Mouse (Mus musculus) myocyte (in vitro differentiated cells): Measurements from ENCODE around the gene Gm10645. TPM values are rescaled to one million over a fixed set of nuclear protein-coding genes. Genes with fewer than 3 reads are reported as not detected.

Experiments
- H3K27me3 ChIP-seq: one replicate; pipeline ENCODE4 v1.6.1; 2011; ENCODE audit not compliant: control insufficient read depth, insufficient read depth, insufficient read length
- H3K36me3 ChIP-seq: one replicate; pipeline ENCODE4 v1.6.1; 2011; ENCODE audit not compliant: control insufficient read depth, insufficient read depth
- H3K4me2 ChIP-seq: one replicate; pipeline ENCODE4 v1.6.1; 2011; ENCODE audit warnings: low read depth, control low read depth
- H3K4me3 ChIP-seq: one replicate; pipeline ENCODE4 v1.5.1; 2011; ENCODE audit warnings: mild to moderate bottlenecking, control low read depth, moderate library complexity
- H3K79me2 ChIP-seq: one replicate; pipeline ENCODE4 v1.6.1; 2011; ENCODE audit not compliant: control insufficient read depth, insufficient read depth
- H3ac ChIP-seq: one replicate; pipeline ENCODE4 v1.6.1; 2011; ENCODE audit not compliant: control insufficient read depth, insufficient read length
- CEBPB ChIP-seq: IDR thresholded peaks from 2 replicates; pipeline ENCODE4 v1.6.1; 2011; ENCODE audit warnings: mild to moderate bottlenecking, moderate library complexity; ENCODE audit not compliant: poor library complexity, insufficient read depth, severe bottlenecking
- E2F4 ChIP-seq: IDR thresholded peaks from one replicate; pipeline ENCODE4 v1.6.1; 2011; ENCODE audit warnings: mild to moderate bottlenecking, control low read depth, moderate library complexity; ENCODE audit not compliant: insufficient read depth
- MAX ChIP-seq: IDR thresholded peaks from one replicate; pipeline ENCODE4 v1.6.1; 2011; ENCODE audit warnings: low read depth, mild to moderate bottlenecking, control low read depth
- MYOD1 ChIP-seq, 3 experiments: IDR thresholded peaks; one replicate each; pipeline ENCODE4 v1.6.1; 2011; ENCODE audit warnings: control low read depth in 2 of 3, low read depth in 2 of 3, mild to moderate bottlenecking in 2 of 3, moderate library complexity in 1 of 3; ENCODE audit not compliant: insufficient read length in 2 of 3, control insufficient read depth in 1 of 3
- MYOG ChIP-seq, 3 experiments: IDR thresholded peaks; one replicate each; pipeline ENCODE4 v1.6.1; 2011; ENCODE audit warnings: control low read depth in 2 of 3, low read depth in 2 of 3, mild to moderate bottlenecking in 2 of 3; ENCODE audit not compliant: insufficient read length in 2 of 3, control insufficient read depth in 1 of 3, insufficient read depth in 1 of 3
- POLR2A ChIP-seq: IDR thresholded peaks from one replicate; pipeline ENCODE4 v1.6.1; 2011; ENCODE audit warnings: low read depth, mild to moderate bottlenecking, control low read depth, moderate library complexity; ENCODE audit not compliant: insufficient read length
- POLR2AphosphoS2 ChIP-seq: IDR thresholded peaks from one replicate; pipeline ENCODE4 v1.6.1; 2011; ENCODE audit warnings: low read depth, control low read depth; ENCODE audit not compliant: insufficient read length
- REST ChIP-seq: IDR thresholded peaks from one replicate; pipeline ENCODE4 v1.6.1; 2011; ENCODE audit warnings: mild to moderate bottlenecking, control low read depth, moderate library complexity; ENCODE audit not compliant: insufficient read depth, insufficient read length
- SRF ChIP-seq: IDR thresholded peaks from one replicate; pipeline ENCODE4 v1.6.1; 2011; ENCODE audit warnings: low read depth; ENCODE audit not compliant: control insufficient read depth, insufficient read length
- TCF12 ChIP-seq: IDR thresholded peaks from one replicate; pipeline ENCODE4 v1.6.1; 2011; ENCODE audit warnings: mild to moderate bottlenecking, control low read depth; ENCODE audit not compliant: poor library complexity, insufficient read depth, severe bottlenecking
- TCF3 ChIP-seq: IDR thresholded peaks from one replicate; pipeline ENCODE4 v1.6.1; 2011; ENCODE audit warnings: low read depth, control low read depth; ENCODE audit not compliant: insufficient read length
- USF1 ChIP-seq: IDR thresholded peaks from one replicate; pipeline ENCODE4 v1.6.1; 2011; ENCODE audit warnings: low read depth, mild to moderate bottlenecking, control low read depth, moderate library complexity
- polyA plus RNA-seq: library from polyadenylated mRNA; unstranded; fragments of >200 nt; fragmentation: generic; extraction: Trizol; gene quantifications from one replicate; pipeline ENCODE4 v1.2.1, GENCODE M21; 2012; ENCODE audit warnings: missing spikeins

Gene Gm10645
- polyA plus RNA-seq, 1 experiment = 0.10 TPM

DNA sequence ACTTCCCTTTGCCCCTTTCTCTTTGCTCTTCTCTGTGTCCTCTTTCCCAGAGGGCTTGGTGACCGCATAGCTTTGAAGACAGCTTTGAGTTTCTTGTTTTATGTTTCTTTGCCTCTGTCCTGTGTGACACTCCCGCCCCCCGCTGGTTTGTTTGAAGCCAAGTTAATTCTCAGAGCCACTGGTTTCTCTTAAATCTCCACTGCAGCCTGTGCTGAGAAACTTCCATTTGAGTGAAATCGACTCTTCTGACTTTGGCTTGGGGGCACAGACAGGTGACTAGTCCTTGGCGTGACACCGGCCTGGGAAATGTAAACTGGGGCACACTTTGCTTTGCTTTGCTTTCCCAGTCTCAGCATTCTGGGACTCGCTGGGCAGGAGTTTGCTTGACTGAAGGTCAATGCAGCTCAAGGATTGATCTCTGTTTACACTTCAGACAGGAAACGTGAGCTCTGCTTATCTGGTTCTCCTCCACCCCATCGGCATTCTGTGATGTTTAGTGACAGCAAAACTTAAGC lies 12.3 kb upstream of the Gm10645 start:
- Histone ChIP-seq H3K4me3 (no peak overlapping the region), H3K36me3 (no peaks in the 10 kb centered on the region), H3K79me2 (no peaks in the 10 kb centered on the region), H3ac (no peak overlapping the region), H3K27me3 (no peaks in the 10 kb centered on the region), H3K4me2 (no peak overlapping the region)
- no peak for TF ChIP-seq E2F4
- TF ChIP-seq MYOD1 (IDR thresholded peaks at IDR 0.05; ENCODE audit: control insufficient read depth in 1 of 3, insufficient read length in 2 of 3, low read depth in 2 of 3) = no peak
- no peak for TF ChIP-seq POLR2A
- no peak for TF ChIP-seq USF1
- TF ChIP-seq MYOG (IDR thresholded peaks at IDR 0.05; ENCODE audit: control insufficient read depth in 1 of 3, insufficient read depth in 1 of 3, insufficient read length in 2 of 3, low read depth in 2 of 3) = no peak
- TF ChIP-seq TCF3 = no peak
- TF ChIP-seq CEBPB = no peak
- TF ChIP-seq REST = no peak
- TF ChIP-seq POLR2AphosphoS2 = no peak
- no peak for TF ChIP-seq TCF12

- TF ChIP-seq MYOD1 (IDR thresholded peaks at IDR 0.05; ENCODE audit: control insufficient read depth in 1 of 3, insufficient read length in 2 of 3, low read depth in 2 of 3) (no peak), USF1 (no peak), E2F4 (no peak), POLR2AphosphoS2 (no peak), REST (no peak), TCF3 (no peak), CEBPB (no peak), POLR2A (no peak), MAX (no peak), TCF12 (no peak)
- no peak overlapping the region for H3ac ChIP-seq
- H3K27me3 ChIP-seq = no peaks in the 10 kb centered on the region
- no peak overlapping the region for H3K4me3 ChIP-seq
- H3K79me2 ChIP-seq = no peaks in the 10 kb centered on the region
- no peak overlapping the region for H3K4me2 ChIP-seq
- H3K36me3 ChIP-seq = no peaks in the 10 kb centered on the region
Observed at GRCm38 (mm10) chr8:83177317-83178195, 11.6 kb upstream of the Gm10645 start.

DNA sequence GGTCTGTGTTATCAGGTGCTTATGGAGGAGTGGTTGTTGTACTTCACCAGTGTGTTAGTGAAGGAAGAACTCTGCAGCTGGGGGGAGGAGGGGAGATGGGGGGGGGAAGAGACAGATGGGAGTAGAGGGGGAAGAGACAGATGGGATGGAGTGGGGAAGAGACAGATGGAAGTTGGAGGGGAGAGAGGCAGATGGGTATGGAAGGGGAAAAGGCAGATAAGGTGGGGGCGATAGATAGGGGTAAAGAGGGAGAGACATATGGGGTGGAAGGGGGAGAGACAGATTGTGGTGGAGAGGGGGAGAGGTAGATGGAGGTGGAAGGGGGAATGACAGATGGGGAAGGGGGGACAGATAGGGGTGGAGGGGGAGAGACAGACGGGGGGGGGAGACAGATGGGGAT lies 10.8 kb upstream of the Gm10645 start:
- no peaks in the 10 kb centered on the region for H3K36me3 ChIP-seq
- H3K27me3 ChIP-seq = no peaks in the 10 kb centered on the region
- no peak overlapping the region for H3ac ChIP-seq
- TF ChIP-seq USF1 (no peak), TCF12 (no peak), CEBPB (no peak), POLR2A (no peak), MAX (no peak), REST (no peak), TCF3 (no peak), MYOG (IDR thresholded peaks at IDR 0.05; ENCODE audit: control insufficient read depth in 1 of 3, insufficient read depth in 1 of 3, insufficient read length in 2 of 3, low read depth in 2 of 3) (no peak), POLR2AphosphoS2 (no peak), MYOD1 (IDR thresholded peaks at IDR 0.05; ENCODE audit: control insufficient read depth in 1 of 3, insufficient read length in 2 of 3, low read depth in 2 of 3) (no peak), E2F4 (no peak), SRF (no peak)
- H3K4me2 ChIP-seq = no peak overlapping the region
- H3K79me2 ChIP-seq = no peaks in the 10 kb centered on the region
- H3K4me3 ChIP-seq = no peak overlapping the region

- H3K36me3 ChIP-seq = no peaks in the 10 kb centered on the region
- no peak overlapping the region for H3K4me3 ChIP-seq
- TF ChIP-seq MAX = no peak
- no peak for TF ChIP-seq SRF
- no peak for TF ChIP-seq CEBPB
- TF ChIP-seq POLR2A = no peak
- TF ChIP-seq REST = no peak
- H3K27me3 ChIP-seq = no peaks in the 10 kb centered on the region
- H3K4me2 ChIP-seq = no peak overlapping the region
- H3ac ChIP-seq = no peak overlapping the region
- no peaks in the 10 kb centered on the region for H3K79me2 ChIP-seq
Observed at GRCm38 (mm10) chr8:83175680-83176079, 9.7 kb upstream of the Gm10645 start.

DNA sequence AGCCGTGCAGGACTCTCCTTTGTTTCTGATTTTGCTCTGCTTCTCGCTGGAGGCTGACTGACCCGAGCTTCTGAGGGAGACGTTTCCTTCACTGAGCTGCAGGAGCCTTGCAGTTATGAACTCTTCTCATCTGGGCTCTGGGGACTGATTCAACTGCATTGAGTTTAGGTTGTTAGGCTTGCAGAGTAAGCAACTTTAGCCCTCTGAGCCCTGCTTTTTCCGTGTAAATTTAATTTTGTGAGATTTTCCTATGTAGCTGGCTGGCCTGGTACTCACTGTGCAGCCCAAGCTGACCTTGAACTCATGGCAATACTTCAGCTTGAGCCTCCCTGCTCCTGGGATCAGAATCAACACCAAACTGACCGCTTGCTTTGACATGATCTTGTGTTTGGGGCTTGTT lies 4.9 kb upstream of the Gm10645 start:
- H3K79me2 ChIP-seq = no peaks in the 10 kb centered on the region
- no peaks in the 10 kb centered on the region for H3K36me3 ChIP-seq
- H3K27me3 ChIP-seq = peaks cover 7% of the 10 kb centered on the region
- no peak overlapping the region for H3ac ChIP-seq
- no peak for TF ChIP-seq TCF12
- TF ChIP-seq SRF = no peak
- TF ChIP-seq TCF3 = no peak
- no peak for TF ChIP-seq MAX
- no peak for TF ChIP-seq POLR2A
- no peak for TF ChIP-seq CEBPB
- no peak for TF ChIP-seq E2F4
- no peak for TF ChIP-seq POLR2AphosphoS2
- no peak overlapping the region for H3K4me2 ChIP-seq
- H3K4me3 ChIP-seq = no peak overlapping the region
